In the genomic region with DNA sequence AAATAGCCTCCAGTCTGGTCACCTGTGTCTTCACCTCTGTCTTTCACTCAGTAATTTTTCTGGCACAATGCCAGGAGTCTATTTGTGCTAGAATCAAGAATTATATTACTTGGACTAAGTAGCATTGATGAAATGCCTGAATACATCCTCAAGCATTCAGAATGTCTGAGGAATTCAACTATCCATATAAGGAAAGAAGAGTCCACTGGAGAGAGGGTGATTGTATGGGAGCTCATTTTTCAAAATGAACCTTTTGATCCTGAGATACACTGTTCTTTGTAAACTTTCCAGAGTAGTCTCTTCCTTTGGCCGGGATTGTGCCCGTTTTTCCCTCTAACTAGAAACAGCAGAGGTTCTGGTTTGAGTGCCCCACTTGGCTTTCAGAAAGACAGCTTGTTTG, we compare ENCODE assay signal across 23 mouse cellular contexts.
DNase-seq lines count a peak whose midpoint lies in the region; ATAC-seq and TF ChIP-seq lines count a peak whose summit lies in the region.
"Had no signal": no experiment of that assay in that cellular context is flagged by ENCODE, and none has a peak within 500 bp of the region (broad histone marks: within the 10 kb centered on the region; RNA-seq: fewer than 3 reads in every experiment).

No protein-coding gene starts in this region.

- no peak overlapping the region for H3K27ac ChIP-seq in lung, embryonic 15.5 days
- H3K27ac ChIP-seq in embryonic fibroblast, embryonic 13.5 days (ENCODE audit: insufficient read depth, low read length), result peak overlapping the region; percentile 70; the same call in 1 of the 2 replicates
- H3K27ac ChIP-seq in intestine, embryonic 16.5 days (ENCODE audit: low read length), result peak overlapping the region; percentile 46
- no peak overlapping the region for H3K27ac ChIP-seq in hindbrain, embryonic 12.5 days
- no peak overlapping the region for H3K27ac ChIP-seq in hindbrain, embryonic 16.5 days (ENCODE audit: low read depth, low read length)
- H3K27ac ChIP-seq: forebrain, embryonic 15.5 days; heart, embryonic 15.5 days; hindbrain, embryonic 10.5 days; hindbrain, embryonic 14.5 days had no signal

- H3K4me3 ChIP-seq in lung, embryonic 15.5 days, result no peak overlapping the region
- no peak overlapping the region for H3K4me3 ChIP-seq in embryonic fibroblast, embryonic 13.5 days (ENCODE audit: insufficient read depth, low read length)
- H3K4me3 ChIP-seq in intestine, embryonic 16.5 days (ENCODE audit: low read length), result no peak overlapping the region
- H3K4me3 ChIP-seq in hindbrain, embryonic 12.5 days, result no peak overlapping the region
- no peak overlapping the region for H3K4me3 ChIP-seq in hindbrain, embryonic 16.5 days (ENCODE audit: low read length)
- H3K4me3 ChIP-seq: forebrain, embryonic 15.5 days; heart, embryonic 12.5 days; heart, embryonic 15.5 days; hindbrain, embryonic 10.5 days had no signal

- no peaks in the 10 kb centered on the region for H3K27me3 ChIP-seq in lung, embryonic 15.5 days
- H3K27me3 ChIP-seq in intestine, embryonic 16.5 days (replicated peaks; ENCODE audit: control insufficient read depth, insufficient read depth, low read length), result no peaks in the 10 kb centered on the region
- H3K27me3 ChIP-seq in hindbrain, embryonic 12.5 days, result no peaks in the 10 kb centered on the region
- no peaks in the 10 kb centered on the region for H3K27me3 ChIP-seq in hindbrain, embryonic 16.5 days (replicated peaks; ENCODE audit: control insufficient read depth, insufficient read depth, low read length)
- H3K27me3 ChIP-seq: forebrain, embryonic 15.5 days; heart, embryonic 12.5 days; heart, embryonic 15.5 days had no signal

- no peak overlapping the region for H3K4me2 ChIP-seq in lung, embryonic 15.5 days
- H3K4me2 ChIP-seq in intestine, embryonic 16.5 days (ENCODE audit: low read depth, low read length), result no peak overlapping the region
- no peak overlapping the region for H3K4me2 ChIP-seq in hindbrain, embryonic 12.5 days (replicated peaks)
- no peak overlapping the region for H3K4me2 ChIP-seq in hindbrain, embryonic 16.5 days (ENCODE audit: low read length)
- H3K4me2 ChIP-seq: forebrain, embryonic 15.5 days; heart, embryonic 12.5 days; heart, embryonic 15.5 days; hindbrain, embryonic 14.5 days had no signal

- no peak for TF ChIP-seq POLR2A in embryonic fibroblast, embryonic 13.5 days (IDR thresholded peaks at IDR 0.05; ENCODE audit: low read depth, low read length)

- 22% methylated on average over 2 of the region's 2 CpGs for WGBS in lung, embryonic 15.5 days
- WGBS in intestine, embryonic 16.5 days, result 45% methylated on average over 2 of the region's 2 CpGs
- WGBS in hindbrain, embryonic 12.5 days, result 68% methylated on average over 2 of the region's 2 CpGs
- 71% methylated on average over 2 of the region's 2 CpGs for WGBS in hindbrain, embryonic 16.5 days

- H3K4me1 ChIP-seq in lung, embryonic 15.5 days, result peaks cover 10% of the 10 kb centered on the region; the same call in 1 of the 2 replicates
- peaks cover 2% of the 10 kb centered on the region; the same call in 1 of the 2 replicates for H3K4me1 ChIP-seq in embryonic fibroblast, embryonic 13.5 days (ENCODE audit: control insufficient read depth, insufficient read depth, low read length)
- no peaks in the 10 kb centered on the region for H3K4me1 ChIP-seq in intestine, embryonic 16.5 days (ENCODE audit: control insufficient read depth, insufficient read depth, low read length)
- no peaks in the 10 kb centered on the region for H3K4me1 ChIP-seq in hindbrain, embryonic 12.5 days
- no peaks in the 10 kb centered on the region for H3K4me1 ChIP-seq in hindbrain, embryonic 16.5 days (ENCODE audit: control insufficient read depth, insufficient read depth, low read depth, low read length)
- H3K4me1 ChIP-seq: forebrain, embryonic 15.5 days; heart, embryonic 12.5 days; heart, embryonic 15.5 days; hindbrain, embryonic 10.5 days had no signal

- no peak overlapping the region for H3K9ac ChIP-seq in lung, embryonic 15.5 days
- no peak overlapping the region for H3K9ac ChIP-seq in intestine, embryonic 16.5 days (ENCODE audit: low read depth, low read length)
- no peak overlapping the region for H3K9ac ChIP-seq in hindbrain, embryonic 12.5 days
- no peak overlapping the region for H3K9ac ChIP-seq in hindbrain, embryonic 16.5 days (ENCODE audit: low read depth, low read length)
- H3K9ac ChIP-seq: forebrain, embryonic 15.5 days; heart, embryonic 12.5 days; heart, embryonic 15.5 days; hindbrain, embryonic 14.5 days had no signal

- TF ChIP-seq CTCF in embryonic fibroblast, embryonic 13.5 days (IDR thresholded peaks at IDR 0.05; ENCODE audit: borderline replicate concordance, insufficient read depth, low read length), result no peak

- H3K9me3 ChIP-seq in lung, embryonic 15.5 days, result no peaks in the 10 kb centered on the region
- no peaks in the 10 kb centered on the region for H3K9me3 ChIP-seq in intestine, embryonic 16.5 days (ENCODE audit: control insufficient read depth, low read length)
- H3K9me3 ChIP-seq in hindbrain, embryonic 12.5 days (replicated peaks), result no peaks in the 10 kb centered on the region
- no peaks in the 10 kb centered on the region for H3K9me3 ChIP-seq in hindbrain, embryonic 16.5 days (ENCODE audit: control insufficient read depth, low read length)
- H3K9me3 ChIP-seq: forebrain, embryonic 15.5 days; heart, embryonic 12.5 days; heart, embryonic 15.5 days; hindbrain, embryonic 10.5 days had no signal

- ATAC-seq in lung, embryonic 15.5 days (ENCODE audit: borderline replicate concordance, extremely low read depth, low FRiP score, low TSS enrichment), result peak; percentile 46; the same call in 1 of the 2 replicates
- ATAC-seq in intestine, embryonic 16.5 days, result peak; percentile 40; the same call in 1 of the 2 replicates
- no peak for ATAC-seq in hindbrain, embryonic 12.5 days (ENCODE audit: low FRiP score)
- ATAC-seq in hindbrain, embryonic 16.5 days, result no peak
- ATAC-seq: activated CD4-positive, CD25-positive, alpha-beta regulatory T cell, adult 4 months; CD4-positive, CD25-positive, alpha-beta regulatory T cell, adult 4 months; forebrain, embryonic 15.5 days had no signal

- DNase-seq in lung, postnatal 14 days, result no peak
- DNase-seq: adrenal gland, adult 8-10 months; adrenal gland, postnatal 25 days; cerebellum, adult 11-12 months; cerebellum, adult 8-10 months; cerebellum, postnatal 36 days; embryo, embryonic 11 days; gastrocnemius, postnatal 25 days; heart, adult 18-20 months; heart, postnatal 10 days; heart, postnatal 36 days had no signal

- no peaks in the 10 kb centered on the region for H3K36me3 ChIP-seq in lung, embryonic 15.5 days
- H3K36me3 ChIP-seq in intestine, embryonic 16.5 days (ENCODE audit: control insufficient read depth, insufficient read depth, low read length), result no peaks in the 10 kb centered on the region
- no peaks in the 10 kb centered on the region for H3K36me3 ChIP-seq in hindbrain, embryonic 12.5 days
- H3K36me3 ChIP-seq in hindbrain, embryonic 16.5 days (ENCODE audit: control insufficient read depth, insufficient read depth, low read length), result no peaks in the 10 kb centered on the region
- H3K36me3 ChIP-seq: forebrain, embryonic 15.5 days; heart, embryonic 12.5 days; heart, embryonic 15.5 days; hindbrain, embryonic 10.5 days had no signal

Comparison
In these comparisons a context has a peak if more than half of its experiments do, and no peak if none do; other contexts are left out.
1. ATAC-seq: peak in lung, embryonic 15.5 days (single experiment) and intestine, embryonic 16.5 days (single experiment); none in hindbrain, embryonic 12.5 days (single experiment) and hindbrain, embryonic 16.5 days (single experiment).
2. H3K27ac ChIP-seq: peak in embryonic fibroblast, embryonic 13.5 days (single experiment) and intestine, embryonic 16.5 days (single experiment); none in lung, embryonic 15.5 days (single experiment), hindbrain, embryonic 12.5 days (single experiment) and hindbrain, embryonic 16.5 days (single experiment).